Mouse (Mus musculus): ENCODE measurements at regions not wholly inside any gene's neighbourhood (a gene's known extent, or its start where the extent isn't known, plus 50 kb on each side); places are given as distances from the start of the nearest gene placed in this dataset.

DNA sequence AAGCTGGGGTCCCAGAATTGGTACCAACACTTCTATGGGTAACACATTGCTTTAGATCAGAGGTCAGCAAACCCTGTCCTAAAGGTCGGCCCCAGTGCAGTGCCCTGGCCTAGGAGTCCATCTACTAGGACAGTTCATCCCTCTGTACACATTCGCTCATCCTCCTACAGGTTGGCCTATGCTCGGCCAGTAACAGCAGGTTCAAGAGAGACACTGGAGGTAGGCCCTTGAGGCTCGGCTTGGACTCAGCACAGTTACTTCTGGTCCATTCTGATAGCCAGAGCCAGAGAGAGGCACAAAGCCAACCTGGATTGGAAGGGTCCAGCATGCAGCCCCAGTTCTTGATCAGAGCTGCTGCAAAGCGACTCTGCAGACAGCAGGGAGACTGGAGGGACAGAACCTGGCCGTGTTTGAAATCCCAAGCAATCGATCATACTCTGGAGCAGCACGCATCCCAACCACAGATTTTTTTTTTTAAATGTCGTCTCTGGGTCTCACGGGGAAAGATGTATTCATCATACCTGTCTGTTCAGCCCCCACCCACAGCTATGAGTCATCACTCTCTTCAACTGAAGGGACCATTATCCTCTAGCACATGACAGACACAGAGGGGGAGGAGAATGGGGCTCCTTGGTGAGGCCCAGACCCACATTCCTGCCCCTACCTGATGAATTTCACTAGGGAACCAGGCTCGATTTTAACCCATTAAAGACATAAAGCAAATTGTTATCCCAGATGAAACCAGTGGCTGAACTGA, 112.4 kb upstream of the Mkln1 start:
- peak in 1 of 2 experiments; percentile 27 for DNase-seq

DNA sequence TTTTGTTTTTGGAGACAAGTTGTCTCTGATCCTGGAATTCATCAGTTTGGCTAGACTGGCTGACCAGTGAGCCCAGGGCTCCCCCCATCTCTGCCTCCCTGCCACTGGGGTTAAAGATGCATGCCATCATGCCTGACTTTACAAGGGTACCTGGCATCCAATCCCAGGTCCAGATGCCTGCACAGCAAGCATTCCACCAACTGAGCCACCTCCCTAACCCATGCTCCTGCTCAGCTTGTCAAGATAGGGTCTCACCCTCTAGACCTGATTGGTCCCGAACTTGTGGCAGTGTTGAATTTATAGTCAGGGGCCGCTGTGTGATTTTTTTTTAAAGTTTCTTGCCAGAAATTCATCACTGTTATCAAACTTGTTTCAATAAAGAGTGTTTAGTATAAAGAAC, 111.4 kb upstream of the Mkln1 start:
- peak; percentile 24 to 44 for DNase-seq

DNA sequence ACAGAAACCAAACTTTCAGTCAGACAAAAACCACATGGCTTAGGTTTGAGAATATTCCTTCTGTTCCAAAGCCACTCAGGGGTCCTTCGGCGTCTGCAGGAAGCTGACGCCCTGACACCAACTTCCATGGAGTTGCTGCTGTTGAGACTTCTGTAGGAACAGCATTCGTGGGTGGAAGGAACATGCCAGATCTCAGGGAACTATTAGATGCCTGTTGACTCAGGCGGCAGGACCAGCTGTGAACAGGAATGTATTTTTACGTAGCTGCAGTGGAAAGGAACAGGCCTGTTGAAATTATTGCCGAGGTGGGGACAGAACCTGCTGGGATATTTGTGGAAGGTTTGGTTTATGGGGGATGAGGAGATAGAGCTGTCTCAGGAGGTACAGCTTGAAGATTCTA, 110.8 kb upstream of the Mkln1 start:
- DNase-seq = no peak

DNA sequence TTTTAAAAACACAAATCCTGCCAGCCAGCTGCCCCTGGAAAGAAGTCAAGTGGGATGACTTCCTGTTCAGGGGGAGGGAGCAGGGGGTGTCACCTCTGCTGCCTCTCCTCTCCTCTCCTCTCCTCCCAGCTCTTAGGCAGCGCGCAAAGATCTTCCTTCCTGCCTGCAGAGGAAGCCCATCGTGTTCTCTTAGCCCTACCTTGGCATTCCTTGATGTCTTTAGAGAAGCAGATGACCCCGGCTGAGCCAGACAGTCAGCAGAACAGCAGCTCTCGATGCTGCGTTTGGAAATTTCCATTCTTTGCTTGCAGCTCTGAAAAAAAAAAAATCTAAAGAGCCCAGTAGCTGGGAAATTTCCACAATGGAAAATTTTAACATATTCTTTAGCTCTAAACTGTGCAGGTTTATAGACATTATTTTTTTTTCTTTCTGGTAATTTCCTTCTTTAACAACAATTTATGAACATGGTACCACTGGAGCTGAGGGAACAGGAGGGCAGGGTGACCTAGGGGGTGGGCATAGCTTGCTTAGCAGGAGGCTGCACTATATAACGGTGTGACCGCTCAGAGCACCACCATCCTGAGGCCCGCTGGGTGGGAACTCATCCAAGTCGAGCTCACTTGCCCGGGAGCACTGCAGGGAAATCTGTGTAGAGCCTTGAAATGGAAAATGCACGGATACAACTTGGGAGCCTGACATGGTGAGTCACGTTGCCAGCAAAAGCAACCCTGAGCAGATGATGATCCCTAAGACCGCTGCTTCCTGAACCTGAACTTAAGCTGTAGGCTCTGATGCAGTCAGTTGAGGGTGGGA, 109.9 kb upstream of the Mkln1 start:
- peak; percentile 65 to 68 for DNase-seq

DNA sequence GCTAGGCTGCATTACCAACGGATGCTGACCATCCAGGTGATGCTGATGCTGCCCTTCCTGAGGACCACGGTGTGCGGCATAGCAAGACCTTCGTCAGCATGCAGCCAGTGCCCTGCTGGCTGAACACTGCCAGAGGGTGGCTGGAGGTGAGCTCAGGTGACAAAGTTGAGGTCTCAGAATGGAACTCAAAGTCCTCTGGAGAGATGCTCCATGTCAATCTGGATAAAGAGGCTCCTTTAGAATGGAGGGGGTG, 109.4 kb upstream of the Mkln1 start:
- no peak for DNase-seq

DNA sequence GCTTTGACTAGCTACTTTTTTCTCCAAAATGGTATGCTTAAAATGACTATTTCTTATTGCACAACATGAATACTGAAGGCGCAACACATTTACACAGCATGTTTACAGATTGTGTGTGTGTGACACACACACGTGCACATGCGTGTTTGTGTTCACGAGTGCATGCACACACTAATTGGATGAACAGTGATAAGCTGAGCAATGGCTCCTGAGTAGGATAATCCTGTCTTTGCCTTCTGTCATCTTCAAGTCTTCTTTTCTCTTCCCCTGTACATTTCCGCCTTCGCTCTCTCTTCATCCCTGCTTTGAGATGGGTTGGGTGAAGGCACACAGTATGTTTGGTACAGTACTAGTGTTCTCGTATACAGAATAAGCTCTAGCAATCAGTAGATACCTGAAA, 106.5 kb upstream of the Mkln1 start:
- no peak for DNase-seq

DNA sequence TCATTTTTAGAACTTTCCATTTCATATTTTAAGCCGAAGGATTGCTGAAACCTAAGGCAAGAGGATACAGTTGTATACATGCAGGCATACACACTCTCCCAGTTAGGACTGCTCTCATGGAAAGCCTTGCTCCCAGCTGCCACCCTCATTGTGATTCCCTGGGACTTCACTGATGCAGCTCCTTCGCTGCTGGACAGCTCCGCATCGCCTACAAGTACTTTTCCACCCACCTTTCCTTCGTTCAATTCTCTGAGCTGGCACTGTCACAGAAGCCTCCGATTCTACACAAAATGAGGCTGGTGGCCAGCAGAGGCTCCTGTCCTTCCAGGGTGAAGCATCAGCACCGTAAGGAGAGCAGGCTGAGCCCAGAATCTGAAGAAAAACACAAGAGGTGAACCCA, 105.5 kb upstream of the Mkln1 start:
- no peak for DNase-seq

DNA sequence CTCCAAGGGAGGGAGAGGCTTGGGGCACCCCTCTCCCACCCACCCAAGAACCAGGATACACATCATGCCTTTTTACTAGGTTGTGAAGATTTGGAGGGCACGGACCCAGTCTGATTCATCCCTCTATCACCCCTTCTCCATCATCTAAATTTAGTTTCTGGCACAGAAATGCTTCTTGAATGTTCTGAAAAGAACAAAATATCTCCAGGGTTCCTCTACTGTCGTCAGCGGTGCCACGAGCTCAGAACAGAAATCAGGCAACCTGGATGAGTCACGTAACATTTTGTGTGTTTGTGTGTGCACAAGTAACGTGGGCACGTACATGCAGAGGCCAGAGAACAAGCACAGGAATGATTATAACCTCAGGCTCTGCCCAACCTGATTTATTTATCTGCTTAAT, 99.1 kb upstream of the Mkln1 start:
- no peak for DNase-seq

DNA sequence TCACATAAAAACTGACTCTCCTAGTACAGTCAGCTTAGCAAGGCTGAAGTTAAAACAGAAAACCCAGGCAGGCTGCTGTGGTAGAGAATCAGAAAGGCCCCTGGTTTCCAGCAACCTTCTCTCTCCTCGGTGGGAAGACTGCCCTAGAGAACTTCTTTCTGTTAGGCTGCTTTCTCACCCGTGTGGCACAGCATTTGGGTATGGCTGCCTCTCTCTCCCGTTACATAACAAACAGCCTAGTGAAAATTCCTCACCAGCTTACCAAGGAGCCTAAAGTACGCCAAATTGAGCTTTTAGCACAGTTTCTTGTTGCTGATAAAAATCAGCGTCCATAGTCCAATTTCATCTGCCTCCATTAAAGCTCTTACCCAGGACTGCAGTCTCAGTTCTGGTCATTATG, 92.8 kb upstream of the Mkln1 start:
- DNase-seq = no peak

DNA sequence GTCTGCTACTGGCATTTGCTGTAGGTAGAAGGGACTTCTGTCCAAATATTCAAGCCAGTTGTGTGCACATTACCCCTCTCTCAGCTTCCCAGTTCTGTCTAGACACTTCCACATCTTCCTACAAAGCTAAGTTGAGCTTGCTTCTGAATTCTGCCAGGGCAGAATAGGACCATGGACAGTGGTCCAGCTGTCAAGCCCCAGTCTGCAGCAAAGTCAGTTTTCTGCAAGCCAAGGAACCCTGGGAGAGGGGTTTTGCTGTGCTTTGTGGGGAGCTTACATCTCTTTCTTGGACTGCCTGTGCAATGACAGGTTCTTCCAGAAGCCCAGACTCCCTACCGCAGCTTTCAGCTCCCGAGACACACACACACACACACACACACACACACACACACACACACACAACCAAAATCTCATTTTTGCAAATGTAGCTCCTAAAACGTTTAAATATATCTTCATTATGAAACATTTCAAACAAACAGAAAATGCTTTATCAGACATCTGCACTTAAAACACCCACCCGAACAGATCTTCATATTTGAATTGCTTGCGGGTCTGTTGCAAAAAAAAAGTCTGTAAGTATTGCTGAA, 91.4 kb upstream of the Mkln1 start:
- no peak for DNase-seq

DNA sequence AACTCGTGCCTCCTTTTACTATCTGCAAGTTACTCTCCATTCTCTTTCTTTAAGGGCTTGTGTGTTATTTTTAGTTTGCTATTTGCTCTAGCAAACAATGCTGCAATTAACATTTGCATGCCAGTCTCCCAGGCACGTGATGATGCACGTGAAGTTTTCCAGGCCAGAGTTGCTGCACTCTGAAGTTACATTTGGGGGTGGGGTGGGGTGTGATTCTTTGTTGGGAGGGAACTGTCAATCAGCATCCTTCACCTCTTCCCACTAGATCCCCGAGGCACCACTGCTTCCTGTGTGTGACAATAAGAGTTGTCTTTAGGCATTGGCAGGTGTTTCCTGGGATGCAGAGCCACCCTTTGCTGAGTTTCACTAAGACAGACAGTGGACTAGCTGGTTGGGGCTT, 90.6 kb upstream of the Mkln1 start:
- no peak for DNase-seq

DNA sequence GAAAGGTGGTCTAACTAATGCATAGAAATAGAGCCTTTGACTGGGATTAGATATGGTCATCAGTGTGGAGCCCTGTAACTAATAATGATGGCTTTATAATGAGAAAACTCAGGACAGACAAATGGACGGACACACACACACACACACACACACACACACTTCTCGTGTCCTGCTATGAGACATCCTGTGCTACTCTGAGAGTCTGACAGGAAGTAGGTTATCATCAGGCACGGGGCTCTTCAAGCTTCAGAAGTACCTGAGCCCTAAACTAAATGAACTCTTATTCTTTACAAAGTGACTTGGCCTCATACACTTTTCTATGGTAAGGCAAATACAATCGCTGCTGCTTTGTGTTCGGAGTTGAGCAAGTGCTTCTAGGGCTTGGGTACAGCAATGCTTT, 87.9 kb upstream of the Mkln1 start:
- no peak for DNase-seq

DNA sequence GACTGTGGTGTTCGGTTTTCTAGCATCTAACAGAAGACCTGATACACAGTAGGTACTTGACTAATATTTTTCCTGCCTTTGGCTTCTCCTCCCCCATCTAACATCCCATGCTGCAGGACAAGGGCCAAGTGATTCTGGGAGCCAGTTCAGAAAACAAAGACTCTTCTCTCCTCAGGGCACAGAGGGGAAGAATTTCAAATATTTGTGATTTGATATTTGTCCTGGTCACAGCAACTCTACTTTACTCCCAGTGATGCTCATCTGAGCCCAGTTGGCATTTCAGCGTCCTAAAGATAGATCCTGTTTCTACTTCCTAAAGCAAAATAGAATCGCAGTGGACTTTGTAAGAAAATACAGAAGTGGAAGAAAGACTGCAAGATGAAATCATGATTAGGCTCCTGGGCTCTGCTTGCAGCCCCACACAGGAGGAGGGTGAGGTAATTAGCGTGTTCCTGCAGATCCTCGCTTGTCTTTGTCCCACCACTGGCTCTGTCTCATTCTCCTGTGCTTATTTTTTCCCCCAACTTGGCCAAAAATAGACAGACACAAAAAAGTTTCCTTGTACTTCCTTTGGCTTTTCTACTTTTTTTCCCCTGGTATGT, 84.6 kb upstream of the Mkln1 start:
- DNase-seq = no peak

DNA sequence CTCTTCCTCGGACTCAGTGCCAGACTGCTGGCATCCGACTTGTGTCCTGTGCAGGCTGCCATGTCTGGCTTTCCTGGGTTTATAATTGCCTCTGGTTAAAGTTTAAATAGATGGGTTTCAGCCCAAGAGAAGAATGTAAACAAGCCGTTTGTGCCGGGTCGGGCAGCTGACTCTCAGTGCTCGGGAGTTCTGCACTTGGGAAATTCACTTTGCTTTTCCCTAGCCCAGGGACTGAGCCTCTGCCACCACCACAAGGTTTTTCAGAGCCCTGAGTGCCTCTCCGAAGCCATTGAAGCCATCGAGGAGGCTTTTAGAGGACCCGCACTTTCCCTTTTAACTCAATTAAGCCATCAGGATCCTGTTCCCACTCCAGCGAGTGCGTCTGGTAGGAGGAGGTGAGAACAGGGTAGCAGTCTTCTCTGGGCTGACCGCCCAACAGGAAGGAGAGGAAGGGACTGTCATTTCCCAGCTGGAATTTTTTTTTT, 80.8 kb upstream of the Mkln1 start:
- no peak for DNase-seq

DNA sequence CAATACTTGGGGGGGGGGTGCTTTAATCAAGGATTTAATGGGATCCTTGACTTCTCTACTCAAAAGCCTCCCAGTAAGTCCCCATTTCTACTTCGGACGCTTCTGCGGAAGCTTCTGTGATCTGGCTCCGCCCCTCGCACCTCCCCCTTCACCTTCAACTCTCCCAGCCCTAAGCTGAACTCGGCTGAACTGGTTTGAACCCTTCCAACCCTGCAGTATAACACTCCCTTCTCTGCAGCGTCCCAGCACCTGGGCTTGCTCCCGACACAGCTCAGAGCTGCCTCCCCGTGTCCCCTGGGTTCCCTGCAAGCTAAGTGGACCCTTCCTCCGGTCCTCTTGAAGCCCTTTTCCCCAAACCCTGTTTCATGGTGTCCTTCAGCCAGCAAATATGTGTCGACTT, 80.0 kb upstream of the Mkln1 start:
- no peak for DNase-seq

DNA sequence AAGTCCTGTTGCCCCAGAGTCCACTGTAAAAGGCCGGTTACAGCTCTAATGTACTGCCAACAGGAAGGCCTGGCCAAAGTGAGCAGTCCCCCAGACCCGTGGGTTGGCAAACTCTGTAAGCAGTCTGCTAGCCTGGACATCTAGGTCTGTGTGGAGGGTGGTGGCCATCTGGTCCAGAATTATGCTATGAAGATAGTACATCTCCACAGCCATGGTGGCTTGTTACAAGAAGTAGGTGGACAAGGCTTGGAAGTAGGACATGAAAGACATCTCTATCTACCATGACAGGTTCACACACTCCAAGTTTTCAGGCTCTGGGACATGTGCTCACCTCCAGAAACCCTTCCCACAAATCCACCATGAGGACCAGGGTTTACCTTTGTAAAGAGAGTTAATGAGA, 79.1 kb upstream of the Mkln1 start:
- DNase-seq = peak; percentile 20 to 37

DNA sequence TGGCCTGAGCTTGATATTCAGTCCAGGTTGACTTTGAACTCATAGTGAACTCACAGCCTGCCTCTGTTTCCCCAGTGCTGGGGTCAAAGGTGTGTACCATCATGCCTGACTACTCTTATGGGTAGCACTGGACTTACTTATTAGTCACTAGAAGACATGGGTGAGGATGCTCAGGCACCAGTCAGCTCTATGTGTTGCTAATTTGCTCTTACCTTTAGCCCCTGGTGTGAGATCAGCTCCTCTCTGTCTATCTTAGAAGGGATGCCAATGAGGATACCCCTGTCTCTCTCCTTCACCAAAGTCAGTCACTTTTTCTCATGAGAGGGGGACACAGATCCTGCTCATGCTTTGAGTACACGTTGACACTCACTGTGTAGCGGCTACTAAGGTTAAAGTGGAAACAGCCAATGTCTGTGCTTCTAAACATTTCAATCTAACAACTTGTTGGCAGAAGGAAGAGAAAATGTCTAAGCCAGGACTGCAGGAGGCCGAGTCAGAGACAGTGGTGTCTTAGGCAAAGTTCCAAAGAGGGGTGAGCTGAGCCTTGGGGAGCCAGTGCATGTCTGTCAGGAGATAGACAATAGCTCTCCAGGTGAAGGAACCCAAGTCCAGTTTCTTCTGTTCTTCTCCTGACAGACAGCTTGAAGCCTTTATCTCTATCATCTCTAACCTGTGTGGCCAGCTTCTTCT, 78.2 kb upstream of the Mkln1 start:
- DNase-seq = no peak

DNA sequence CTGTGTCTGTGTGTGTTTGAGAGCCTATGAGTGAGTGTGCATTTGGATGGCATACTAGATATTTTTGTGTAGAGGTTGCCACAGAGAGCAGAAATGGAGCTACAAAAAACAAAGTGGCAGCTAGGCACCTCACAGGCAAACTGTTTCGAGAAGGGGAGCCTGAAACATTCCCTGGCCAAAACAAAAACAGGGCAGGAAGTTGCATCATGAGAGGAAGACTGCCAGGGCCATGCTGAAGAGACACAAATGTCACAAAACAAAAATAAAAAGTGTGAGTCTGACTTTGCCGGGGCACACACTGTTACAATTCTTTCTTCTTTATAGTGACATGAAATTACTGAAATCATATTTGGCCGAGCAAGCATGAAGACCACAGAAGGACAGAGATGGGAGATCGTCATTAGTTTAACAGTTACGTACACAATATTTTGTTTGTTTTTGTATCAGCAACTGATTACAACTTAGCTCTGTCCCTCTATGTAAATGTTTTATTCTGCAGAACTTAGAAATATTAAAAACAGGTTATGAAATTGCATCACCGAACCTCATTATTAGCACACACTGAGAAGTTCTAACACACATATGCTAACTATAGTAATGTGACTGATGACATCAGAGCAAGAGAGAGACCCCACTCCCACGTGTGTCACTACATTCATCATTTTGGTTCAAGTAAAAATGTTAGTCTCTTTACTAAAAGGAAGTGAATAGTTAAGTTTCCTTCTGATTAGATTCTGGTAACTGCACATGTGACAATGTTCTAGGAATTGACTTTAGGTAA, 77.3 kb upstream of the Mkln1 start:
- DNase-seq = no peak

DNA sequence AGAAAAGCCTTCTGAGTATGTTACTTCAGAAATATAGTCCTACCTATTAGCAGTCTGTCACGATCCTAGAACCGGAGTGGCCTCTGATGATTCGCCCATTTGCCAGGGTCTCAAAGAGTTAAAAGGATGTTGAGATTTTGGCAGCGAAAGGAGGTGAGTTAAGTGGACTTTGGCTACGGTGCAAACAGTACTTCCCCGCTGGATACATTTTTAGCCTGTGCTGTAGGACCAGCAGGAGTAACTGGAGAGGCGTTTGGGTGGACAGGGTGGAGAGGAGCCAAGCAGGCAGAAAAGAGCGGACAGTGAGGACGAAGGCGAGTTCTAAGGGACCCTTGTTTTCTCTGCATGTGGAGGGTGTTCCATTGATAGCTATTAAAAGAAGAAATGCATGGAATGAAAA, 76.6 kb upstream of the Mkln1 start:
- no peak for DNase-seq

DNA sequence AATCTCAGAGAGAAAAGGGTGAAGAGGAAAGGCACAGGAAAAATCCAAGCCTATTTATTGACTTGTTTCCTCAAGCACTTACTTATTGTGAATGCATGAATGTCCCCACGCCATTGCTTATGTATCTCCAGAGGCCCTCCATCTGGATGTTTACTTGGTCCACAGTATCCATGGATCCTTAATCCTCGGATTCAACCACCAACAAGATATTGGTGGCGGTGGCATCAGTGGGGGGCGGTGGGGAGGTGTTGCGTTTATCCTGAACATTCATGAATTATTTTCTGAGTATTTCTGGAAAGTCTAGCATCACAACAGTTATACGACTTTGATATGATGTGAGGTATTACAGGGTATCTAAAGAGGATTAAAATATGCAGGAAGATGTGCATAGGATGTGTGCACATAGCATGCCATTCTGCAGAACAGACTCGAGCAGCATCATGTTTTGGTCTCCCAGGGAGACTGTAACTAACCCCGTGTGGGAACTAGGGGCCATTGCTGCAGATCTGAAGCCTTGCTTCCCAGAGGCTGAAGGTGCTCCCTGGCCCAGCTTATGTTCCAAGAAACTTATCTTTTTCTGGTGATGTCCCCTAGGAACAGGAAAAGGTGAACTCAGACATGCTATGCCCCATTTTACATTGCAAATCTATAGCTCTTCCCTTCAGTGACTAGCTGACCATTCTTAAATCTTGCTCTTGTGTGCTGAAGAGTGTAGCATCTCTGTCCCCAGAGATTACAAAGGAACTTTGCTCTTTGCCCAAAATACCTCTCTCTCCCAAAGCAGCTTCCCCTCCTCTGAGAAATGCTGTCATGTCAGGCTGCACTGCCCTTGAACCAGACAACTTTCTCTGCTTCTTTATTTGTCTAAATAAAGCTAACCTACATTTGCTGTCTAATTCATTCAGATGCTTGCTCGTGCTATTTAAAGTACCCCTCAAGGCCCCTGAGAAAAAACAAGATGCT, 75.0 kb upstream of the Mkln1 start:
- no peak for DNase-seq

DNA sequence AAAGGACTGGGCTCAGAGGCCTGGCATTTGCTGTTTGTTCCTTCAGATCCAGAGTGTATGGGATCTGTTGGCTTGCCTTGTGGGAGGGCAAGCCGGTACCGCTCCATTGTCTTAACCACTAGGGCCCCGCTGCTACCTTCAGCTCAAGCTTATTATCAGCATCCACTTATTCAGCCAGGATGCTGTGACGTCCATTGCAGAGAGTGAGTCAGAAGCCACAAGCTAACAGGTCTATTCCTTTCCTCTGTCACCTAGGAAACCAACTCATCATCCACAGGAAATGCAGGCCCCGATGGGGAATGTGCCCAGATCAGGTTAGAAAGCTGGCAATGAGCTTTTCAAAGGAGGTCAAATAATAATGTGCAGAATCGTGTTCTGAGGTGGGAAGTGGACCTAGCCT, 73.8 kb upstream of the Mkln1 start:
- DNase-seq = no peak
